Mouse (Mus musculus) embryonic facial prominence, embryonic 11.5 days (tissue): Measurements from ENCODE around the gene Krit1. TPM values are rescaled to one million over a fixed set of nuclear protein-coding genes. Genes with fewer than 3 reads are reported as not detected.
A peak's percentile ranks its signal among the peaks of the same experiment; 100 is the strongest.

Source experiments
- ATAC-seq: fragments of 200-750 bp; cut with Nextera tagmentation; replicated peaks from 2 replicates; pipeline ENCODE4 v1.8.0; 2017; ENCODE audit warnings: low read depth; ENCODE audit not compliant: insufficient number of reproducible peaks, low FRiP score, low TSS enrichment
- DNase-seq: peaks from one replicate; pipeline ENCODE4 v3.0.0-alpha.2; 2015; ENCODE audit warnings: low spot score
- H3K27ac ChIP-seq: fragments of 300-500 bp; sonication (generic); replicated peaks from 2 replicates; pipeline ENCODE4 v1.5.1; 2014; ENCODE audit warnings: mild to moderate bottlenecking, low read depth, low read length, control low read depth
- H3K27me3 ChIP-seq: fragments of 300-500 bp; sonication (generic); 2 replicates; pipeline ENCODE4 v1.6.1; 2014; ENCODE audit warnings: mild to moderate bottlenecking, low read length, moderate library complexity, mixed read lengths; ENCODE audit not compliant: control insufficient read depth, insufficient read depth
- H3K36me3 ChIP-seq: fragments of 300-500 bp; sonication (generic); replicated peaks from 2 replicates; pipeline ENCODE4 v1.6.1; 2014; ENCODE audit warnings: low read depth, mild to moderate bottlenecking, low read length, moderate library complexity, mixed read lengths; ENCODE audit not compliant: control insufficient read depth, insufficient read depth
- H3K4me1 ChIP-seq: fragments of 300-500 bp; sonication (generic); 2 replicates; pipeline ENCODE4 v1.6.1; 2014; ENCODE audit warnings: low read length, mixed read lengths; ENCODE audit not compliant: control insufficient read depth, insufficient read depth
- H3K4me2 ChIP-seq: fragments of 300-500 bp; sonication (generic); 2 replicates; pipeline ENCODE4 v1.6.1; 2014; ENCODE audit warnings: low read depth, mild to moderate bottlenecking, control low read depth, low read length, moderate library complexity
- H3K4me3 ChIP-seq: fragments of 300-500 bp; sonication (generic); 2 replicates; pipeline ENCODE4 v1.5.1; 2014; ENCODE audit warnings: low read depth, low read length, control low read depth
- H3K9ac ChIP-seq: fragments of 300-500 bp; sonication (generic); replicated peaks from 2 replicates; pipeline ENCODE4 v1.6.1; 2014; ENCODE audit warnings: mild to moderate bottlenecking, control low read depth, low read length
- H3K9me3 ChIP-seq: fragments of 300-500 bp; sonication (generic); replicated peaks from 2 replicates; pipeline ENCODE4 v1.6.1; 2016; ENCODE audit warnings: mild to moderate bottlenecking, low read length, inconsistent platforms, mixed read lengths; ENCODE audit not compliant: control insufficient read depth
- WGBS: fragments of 180-500 bp; shearing (Covaris S2); extraction: QIAGEN DNeasy Blood & Tissue Kit; methylation state at CpG from one replicate; pipeline ENCODE4 v1.1.7; 2014; 5-methylcytosine and 5-hydroxymethylcytosine counted together
- polyA plus RNA-seq: library from polyadenylated mRNA; unstranded; fragments of >200 nt; fragmentation: Nextera tagmentation; extraction: Ambion mirVana; gene quantifications from 2 replicates; pipeline ENCODE4 v1.2.1, GENCODE M21; 2014

Gene Krit1
- polyA plus RNA-seq: 52.7 and 61.8 TPM in 2 replicates

GRCm38 (mm10) chr5:3802433-3803291 is at the start of gene Krit1, which contains the start of gene Ankib1:
Gene Krit1, plus strand, starts transcription at chr5:3803184.
Gene Ankib1, minus strand, starts transcription at chr5:3802925.
- no peaks in the 10 kb centered on the region for H3K4me1 ChIP-seq
- ATAC-seq (peak; percentile 97), DNase-seq (peak; percentile 90)
- H3K9me3 ChIP-seq: no peaks in the 10 kb centered on the region
- no peaks in the 10 kb centered on the region for H3K36me3 ChIP-seq
- no peaks in the 10 kb centered on the region for H3K27me3 ChIP-seq
- peak within 1 kb of the TSS; percentile 84 for H3K27ac ChIP-seq
- peak within 1 kb of the TSS; percentile 57 for H3K4me2 ChIP-seq
- under 1% methylated on average over 74 of the region's 109 CpGs for WGBS
- peak within 1 kb of the TSS; percentile 86 for H3K4me3 ChIP-seq
- H3K9ac ChIP-seq: peak within 1 kb of the TSS; percentile 84

GRCm38 (mm10) chr5:3771512-3771911 is 31.5 kb upstream of the Krit1 start:
- whole genome bisulfite sequencing: 86% methylated on average over 3 of the region's 3 CpGs
- no peaks in the 10 kb centered on the region for H3K9me3 ChIP-seq
- no peak overlapping the region for H3K4me3 ChIP-seq
- no peak overlapping the region for H3K9ac ChIP-seq
- no peaks in the 10 kb centered on the region for H3K4me1 ChIP-seq
- ATAC-seq (no peak), DNase-seq (no peak)
- no peaks in the 10 kb centered on the region for H3K27me3 ChIP-seq
- H3K36me3 ChIP-seq: no peaks in the 10 kb centered on the region
- H3K4me2 ChIP-seq: no peak overlapping the region
- H3K27ac ChIP-seq: no peak overlapping the region

- Histone ChIP-seq H3K36me3 (no peaks in the 10 kb centered on the region), H3K27ac (no peak overlapping the region), H3K4me3 (no peak overlapping the region), H3K9me3 (no peaks in the 10 kb centered on the region), H3K27me3 (no peaks in the 10 kb centered on the region), H3K4me1 (no peaks in the 10 kb centered on the region), H3K4me2 (no peak overlapping the region), H3K9ac (no peak overlapping the region)
- ATAC-seq (no peak), DNase-seq (no peak)
- 65% methylated on average over 3 of the region's 3 CpGs for WGBS
Observed at GRCm38 (mm10) chr5:3772017-3772416, 31.0 kb upstream of the Krit1 start.

GRCm38 (mm10) chr5:3782670-3783069 is 20.3 kb upstream of the Krit1 start:
- Histone ChIP-seq H3K27ac (no peak overlapping the region), H3K4me2 (no peak overlapping the region)
- no peak for ATAC-seq

GRCm38 (mm10) chr5:3783947-3784681 is 18.9 kb upstream of the Krit1 start:
- no peak overlapping the region for H3K9ac ChIP-seq
- WGBS: 84% methylated on average over 2 of the region's 2 CpGs
- no peaks in the 10 kb centered on the region for H3K36me3 ChIP-seq
- DNase-seq (no peak), ATAC-seq (no peak)
- no peak overlapping the region for H3K4me3 ChIP-seq
- H3K9me3 ChIP-seq: no peaks in the 10 kb centered on the region
- H3K27ac ChIP-seq: no peak overlapping the region
- no peaks in the 10 kb centered on the region for H3K27me3 ChIP-seq
- H3K4me2 ChIP-seq: no peak overlapping the region
- H3K4me1 ChIP-seq: no peaks in the 10 kb centered on the region

More at GRCm38 (mm10) chr5:3782670-3783069, 20.3 kb upstream of the Krit1 start:
- no peak overlapping the region for H3K4me3 ChIP-seq
- H3K36me3 ChIP-seq: no peaks in the 10 kb centered on the region
- H3K27me3 ChIP-seq: no peaks in the 10 kb centered on the region
- no peaks in the 10 kb centered on the region for H3K4me1 ChIP-seq
- DNase-seq: no peak
- H3K9ac ChIP-seq: no peak overlapping the region
- no peaks in the 10 kb centered on the region for H3K9me3 ChIP-seq

- H3K9me3 ChIP-seq: no peaks in the 10 kb centered on the region
- no peaks in the 10 kb centered on the region for H3K27me3 ChIP-seq
Observed at GRCm38 (mm10) chr5:3784751-3785496, 18.1 kb upstream of the Krit1 start.

GRCm38 (mm10) chr5:3787548-3787947 is 15.4 kb upstream of the Krit1 start:
- H3K9me3 ChIP-seq: no peaks in the 10 kb centered on the region
- H3K4me1 ChIP-seq: no peaks in the 10 kb centered on the region
- H3K36me3 ChIP-seq: no peaks in the 10 kb centered on the region
- no peak overlapping the region for H3K4me2 ChIP-seq
- no peaks in the 10 kb centered on the region for H3K27me3 ChIP-seq
- no peak overlapping the region for H3K27ac ChIP-seq
- DNase-seq: no peak
- H3K4me3 ChIP-seq: no peak overlapping the region
- WGBS: 84% methylated on average over 4 of the region's 4 CpGs
- H3K9ac ChIP-seq: no peak overlapping the region
- ATAC-seq: no peak

More at GRCm38 (mm10) chr5:3784751-3785496, 18.1 kb upstream of the Krit1 start:
- DNase-seq (no peak), ATAC-seq (no peak)
- no peak overlapping the region for H3K4me2 ChIP-seq
- H3K4me1 ChIP-seq: no peaks in the 10 kb centered on the region
- H3K36me3 ChIP-seq: no peaks in the 10 kb centered on the region
- H3K4me3 ChIP-seq: no peak overlapping the region
- no peak overlapping the region for H3K9ac ChIP-seq
- H3K27ac ChIP-seq: no peak overlapping the region
- WGBS: 79% methylated on average over 1 of the region's 1 CpGs
